Mouse (Mus musculus): Measurements from ENCODE around the gene Ints11. TPM values are rescaled to one million over a fixed set of nuclear protein-coding genes. Genes with fewer than 3 reads are reported as not detected.

The Ints11 gene
- polyA plus RNA-seq, 1 experiment from 2014 or later: 83.6 TPM

GRCm38 (mm10) chr4:155895216-155895615 lies 25.9 kb downstream of the Ints11 start:
- H3K9ac ChIP-seq: no peak overlapping the region
- H3K4me3 ChIP-seq (ENCODE audit: low read depth, low read length): no peak overlapping the region
- WGBS: 27% methylated on average over 6 of the region's 6 CpGs
- no peak for ATAC-seq (ENCODE audit: insufficient read depth)
- peak overlapping the region; percentile 97 for H3K4me2 ChIP-seq
- no peak for TF ChIP-seq CTCF (IDR thresholded peaks at IDR 0.05; ENCODE audit: low read depth)
- peak overlapping the region; percentile 69; the same call in 1 of the 2 replicates for H3K27ac ChIP-seq (ENCODE audit: low read depth)
- peak; percentile 57 for DNase-seq
- H3K27me3 ChIP-seq (ENCODE audit: insufficient read depth, low read length): no peaks in the 10 kb centered on the region
- H3K36me3 ChIP-seq (ENCODE audit: insufficient read depth): peaks cover 37% of the 10 kb centered on the region
- no peaks in the 10 kb centered on the region for H3K9me3 ChIP-seq (ENCODE audit: low read depth, low read length)
- peaks cover 15% of the 10 kb centered on the region for H3K4me1 ChIP-seq (ENCODE audit: insufficient read depth)

DNA sequence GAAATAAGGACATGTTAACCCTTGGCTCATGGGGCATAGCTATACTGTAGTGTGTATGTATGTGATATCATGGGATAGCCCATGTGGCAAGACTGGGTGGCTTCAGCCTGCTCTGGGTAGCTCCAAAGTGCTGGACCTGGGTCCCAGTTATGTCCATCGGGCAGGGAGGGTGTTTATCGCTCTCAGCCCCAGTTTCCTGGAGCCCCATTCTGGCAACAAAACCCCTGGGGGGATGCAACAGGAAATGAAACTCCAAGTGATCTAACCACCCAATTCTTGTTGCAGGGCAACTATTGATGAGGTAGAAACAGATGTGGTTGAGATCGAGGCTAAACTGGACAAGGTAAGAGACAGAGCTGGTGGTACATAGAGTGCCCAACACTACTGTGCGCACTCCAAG lies 26.5 kb downstream of the Ints11 start:
- H3K9me3 ChIP-seq (ENCODE audit: low read depth, low read length): no peaks in the 10 kb centered on the region
- 86% methylated on average over 4 of the region's 4 CpGs for WGBS
- H3K9ac ChIP-seq: no peak overlapping the region
- no peak for DNase-seq
- peaks cover 15% of the 10 kb centered on the region for H3K4me1 ChIP-seq (ENCODE audit: insufficient read depth)
- no peak overlapping the region for H3K4me2 ChIP-seq
- no peak for ATAC-seq (ENCODE audit: insufficient read depth)
- TF ChIP-seq CTCF (IDR thresholded peaks at IDR 0.05; ENCODE audit: low read depth): no peak
- H3K36me3 ChIP-seq (ENCODE audit: insufficient read depth): peaks cover 41% of the 10 kb centered on the region
- H3K27me3 ChIP-seq (ENCODE audit: insufficient read depth, low read length): no peaks in the 10 kb centered on the region
- H3K27ac ChIP-seq (ENCODE audit: low read depth): no peak overlapping the region
- H3K4me3 ChIP-seq (ENCODE audit: low read depth, low read length): no peak overlapping the region

DNA sequence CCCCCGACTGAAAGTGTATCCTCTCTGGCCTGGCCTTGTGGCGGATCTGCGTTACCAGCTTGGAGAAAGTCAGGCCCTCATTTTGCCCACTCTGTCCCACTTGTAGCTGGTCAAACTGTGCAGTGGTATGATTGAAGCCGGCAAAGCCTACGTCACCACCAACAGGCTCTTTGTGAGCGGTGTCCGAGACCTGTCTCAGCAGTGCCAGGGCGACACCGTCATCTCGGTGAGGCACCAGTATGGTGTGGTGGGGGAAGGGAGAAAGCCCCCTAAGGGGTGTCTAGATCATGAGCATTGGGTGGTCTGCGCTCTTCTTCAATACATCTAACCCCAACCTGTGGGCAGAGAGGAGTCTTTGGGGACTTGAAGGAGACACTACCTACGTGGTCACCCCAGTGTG lies 27.1 kb downstream of the Ints11 start:
- H3K4me2 ChIP-seq: no peak overlapping the region
- ATAC-seq (ENCODE audit: insufficient read depth) (no peak), DNase-seq (no peak)
- H3K36me3 ChIP-seq (ENCODE audit: insufficient read depth): peaks cover 47% of the 10 kb centered on the region
- no peak overlapping the region for H3K27ac ChIP-seq (ENCODE audit: low read depth)
- no peak for TF ChIP-seq CTCF (IDR thresholded peaks at IDR 0.05; ENCODE audit: low read depth)
- no peaks in the 10 kb centered on the region for H3K27me3 ChIP-seq (ENCODE audit: insufficient read depth, low read length)
- no peak overlapping the region for H3K9ac ChIP-seq
- no peak overlapping the region for H3K4me3 ChIP-seq (ENCODE audit: low read depth, low read length)
- 96% methylated on average over 12 of the region's 12 CpGs for WGBS
- H3K9me3 ChIP-seq (ENCODE audit: low read depth, low read length): no peaks in the 10 kb centered on the region
- H3K4me1 ChIP-seq (ENCODE audit: insufficient read depth): peaks cover 15% of the 10 kb centered on the region

GRCm38 (mm10) chr4:155898318-155898717 lies 29.0 kb downstream of the Ints11 start:
- 81% methylated on average over 2 of the region's 2 CpGs for WGBS
- H3K36me3 ChIP-seq (ENCODE audit: insufficient read depth): peaks cover 65% of the 10 kb centered on the region
- peaks cover 13% of the 10 kb centered on the region for H3K4me1 ChIP-seq (ENCODE audit: insufficient read depth)
- no peak overlapping the region for H3K9ac ChIP-seq
- H3K27me3 ChIP-seq (ENCODE audit: insufficient read depth, low read length): no peaks in the 10 kb centered on the region
- DNase-seq: no peak
- no peaks in the 10 kb centered on the region for H3K9me3 ChIP-seq (ENCODE audit: low read depth, low read length)
- H3K27ac ChIP-seq (ENCODE audit: low read depth): no peak overlapping the region
- no peak for ATAC-seq (ENCODE audit: insufficient read depth)
- H3K4me3 ChIP-seq (ENCODE audit: low read depth, low read length): no peak overlapping the region
- TF ChIP-seq CTCF (IDR thresholded peaks at IDR 0.05; ENCODE audit: low read depth): no peak
- H3K4me2 ChIP-seq: no peak overlapping the region

DNA sequence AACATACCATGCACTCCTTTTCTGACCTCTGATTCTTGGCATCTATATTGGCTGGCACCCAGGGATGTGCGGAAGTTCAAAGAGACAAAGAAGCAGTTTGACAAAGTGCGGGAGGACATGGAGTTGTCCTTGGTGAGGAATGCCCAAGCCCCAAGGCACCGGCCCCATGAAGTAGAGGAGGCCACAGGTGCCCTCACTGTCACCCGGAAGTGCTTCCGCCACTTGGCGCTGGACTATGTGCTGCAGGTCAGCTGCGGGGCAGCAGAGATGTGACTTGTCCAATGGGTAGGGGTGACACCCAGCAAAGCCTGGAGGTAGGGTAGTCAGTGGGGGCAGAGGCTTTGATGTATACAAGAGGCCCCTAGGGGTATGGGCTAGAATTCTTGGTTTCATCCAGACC lies 30.0 kb downstream of the Ints11 start:
- 92% methylated on average over 7 of the region's 7 CpGs for WGBS
- H3K36me3 ChIP-seq (ENCODE audit: insufficient read depth): peaks cover 73% of the 10 kb centered on the region
- H3K4me3 ChIP-seq (ENCODE audit: low read depth, low read length): no peak overlapping the region
- peaks cover 8% of the 10 kb centered on the region for H3K4me1 ChIP-seq (ENCODE audit: insufficient read depth)
- H3K4me2 ChIP-seq: no peak overlapping the region
- H3K9me3 ChIP-seq (ENCODE audit: low read depth, low read length): no peaks in the 10 kb centered on the region
- H3K27me3 ChIP-seq (ENCODE audit: insufficient read depth, low read length): no peaks in the 10 kb centered on the region
- TF ChIP-seq CTCF (IDR thresholded peaks at IDR 0.05; ENCODE audit: low read depth): no peak
- DNase-seq: no peak
- ATAC-seq (ENCODE audit: insufficient read depth): no peak
- H3K9ac ChIP-seq: no peak overlapping the region
- H3K27ac ChIP-seq (ENCODE audit: low read depth): no peak overlapping the region

DNA sequence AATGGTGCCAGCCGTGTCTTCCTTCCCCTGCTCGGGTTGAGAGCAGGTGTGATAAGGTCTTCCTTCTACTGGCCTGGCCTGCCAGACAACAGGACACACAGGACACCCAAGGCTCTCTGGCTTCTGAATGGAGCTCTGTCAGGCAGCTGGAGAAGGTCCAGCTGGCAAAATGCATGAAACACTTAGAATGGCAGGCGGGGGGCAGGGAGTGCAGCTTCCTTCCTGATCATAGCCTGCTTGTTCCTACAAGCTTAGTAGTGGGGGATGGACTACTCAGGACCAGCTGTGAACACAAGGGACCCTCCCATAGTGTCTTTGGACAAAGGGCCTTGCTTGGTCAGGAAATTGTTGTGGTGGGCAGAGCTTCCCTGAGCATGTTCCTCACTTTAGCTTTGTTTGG lies 31.9 kb downstream of the Ints11 start:
- 45% methylated on average over 3 of the region's 3 CpGs for WGBS
- Histone ChIP-seq H3K27me3 (ENCODE audit: insufficient read depth, low read length) (no peaks in the 10 kb centered on the region), H3K4me3 (ENCODE audit: low read depth, low read length) (no peak overlapping the region), H3K9ac (no peak overlapping the region), H3K9me3 (ENCODE audit: low read depth, low read length) (no peaks in the 10 kb centered on the region), H3K4me2 (no peak overlapping the region), H3K4me1 (ENCODE audit: insufficient read depth) (no peaks in the 10 kb centered on the region), H3K36me3 (ENCODE audit: insufficient read depth) (peaks cover 83% of the 10 kb centered on the region), H3K27ac (ENCODE audit: low read depth) (no peak overlapping the region)
- no peak for TF ChIP-seq CTCF (IDR thresholded peaks at IDR 0.05; ENCODE audit: low read depth)
- ATAC-seq (ENCODE audit: insufficient read depth) (peak; percentile 70; the same call in 1 of the 2 replicates), DNase-seq (peak; percentile 71)

GRCm38 (mm10) chr4:155903246-155903645 lies 33.9 kb downstream of the Ints11 start:
- Histone ChIP-seq H3K4me2 (no peak overlapping the region), H3K9me3 (ENCODE audit: low read depth, low read length) (no peaks in the 10 kb centered on the region), H3K4me1 (ENCODE audit: insufficient read depth) (no peaks in the 10 kb centered on the region), H3K36me3 (ENCODE audit: insufficient read depth) (peaks cover 76% of the 10 kb centered on the region), H3K27me3 (ENCODE audit: insufficient read depth, low read length) (no peaks in the 10 kb centered on the region), H3K4me3 (ENCODE audit: low read depth, low read length) (no peak overlapping the region), H3K9ac (no peak overlapping the region), H3K27ac (ENCODE audit: low read depth) (no peak overlapping the region)
- TF ChIP-seq CTCF (IDR thresholded peaks at IDR 0.05; ENCODE audit: low read depth): no peak
- 90% methylated on average over 13 of the region's 13 CpGs for WGBS
- no peak for DNase-seq
- ATAC-seq (ENCODE audit: insufficient read depth): no peak
